Mouse (Mus musculus): ENCODE results near the gene Slc12a7.

DNA sequence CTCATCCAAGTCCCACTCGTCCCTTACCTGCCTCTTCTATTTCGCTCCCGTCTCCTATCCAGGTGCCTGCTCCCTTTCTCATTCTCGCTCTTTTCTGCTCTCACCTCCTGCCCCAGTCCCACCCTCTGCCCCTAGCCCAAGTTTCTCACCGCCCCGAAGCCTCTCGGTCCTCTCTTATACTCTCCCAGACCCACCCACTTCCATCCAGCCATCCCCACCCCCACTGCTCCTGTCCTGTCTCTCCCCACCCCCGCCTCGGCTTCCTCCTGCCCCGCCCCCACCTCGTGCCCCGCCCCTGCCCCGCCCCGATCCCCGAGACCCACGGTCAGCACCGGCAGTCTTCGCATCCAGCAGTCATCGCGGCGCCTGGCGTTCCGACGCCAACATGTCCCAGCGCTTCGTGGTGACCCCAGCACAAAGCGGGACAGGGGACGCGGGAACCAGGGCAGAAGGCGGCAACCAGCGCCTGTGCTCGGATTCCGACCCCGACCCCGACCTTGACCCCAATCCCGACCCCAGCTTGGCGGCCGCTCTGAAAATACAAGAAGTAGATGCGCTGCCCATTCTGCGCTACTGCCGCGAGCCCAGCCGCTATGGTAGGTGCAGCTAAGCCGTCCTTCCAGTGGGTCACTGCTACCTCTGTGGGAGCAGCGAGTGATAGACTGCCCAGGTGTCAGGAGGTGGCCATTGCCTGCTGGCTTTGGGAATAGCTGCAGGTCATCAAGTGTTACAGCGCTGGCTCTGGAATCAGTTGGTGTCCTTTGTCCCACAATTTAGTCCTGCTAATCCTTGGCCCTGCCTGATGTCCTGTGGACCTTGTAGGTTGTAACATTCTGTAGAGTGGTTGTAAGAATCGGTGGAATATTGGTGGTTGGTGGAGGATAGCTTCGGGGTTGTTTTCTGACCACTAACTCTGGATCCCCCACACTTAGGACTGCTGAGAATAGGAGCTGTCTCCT is at the start of gene Slc12a7:
- TF ChIP-seq CTCF (IDR thresholded peaks at IDR 0.05; ENCODE audit: borderline replicate concordance, extremely low read depth, insufficient read depth, insufficient read length) (no peak), POLR2A (IDR thresholded peaks at IDR 0.05; ENCODE audit: borderline replicate concordance, extremely low read depth, insufficient read depth, insufficient read length, poor library complexity, severe bottlenecking) (no peak)
